Mouse (Mus musculus): ENCODE results near the gene Dupd1.

Gene Dupd1

DNA sequence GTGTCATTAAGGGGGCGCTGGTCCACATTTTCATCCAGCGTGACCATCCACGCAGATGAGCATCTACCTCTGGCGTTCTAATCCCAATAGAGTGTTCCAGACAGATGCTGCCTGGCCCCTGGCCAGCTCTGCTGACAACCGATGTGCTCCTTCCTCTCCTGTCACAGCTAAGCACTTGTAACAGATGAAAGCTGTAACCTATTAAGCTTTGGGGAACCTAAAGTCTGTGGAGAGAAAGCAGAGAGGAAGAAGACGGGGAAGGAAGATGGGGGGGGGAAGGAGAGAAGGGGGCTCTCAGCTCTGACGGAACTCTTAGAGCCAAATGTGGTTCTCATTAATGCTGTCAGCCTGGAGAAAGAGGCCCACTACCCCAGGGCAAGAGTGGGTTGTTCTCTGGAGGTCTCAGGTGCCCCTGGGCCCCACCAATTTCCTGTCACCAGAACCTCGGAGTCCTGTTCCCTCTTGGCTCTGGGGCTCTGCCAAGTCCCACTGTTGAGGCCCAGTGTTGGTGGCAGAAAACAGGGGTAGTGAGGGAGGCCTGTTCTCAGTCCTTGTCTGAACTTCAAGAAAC is 34.7 kb downstream of the Dupd1 start:
- in situ Hi-C loops (cut with MboI, MseI), result loop anchor here (10.0 kb wide), 1 partner anchor 1655 kb away; no protein-coding TSS in a partner anchor

DNA sequence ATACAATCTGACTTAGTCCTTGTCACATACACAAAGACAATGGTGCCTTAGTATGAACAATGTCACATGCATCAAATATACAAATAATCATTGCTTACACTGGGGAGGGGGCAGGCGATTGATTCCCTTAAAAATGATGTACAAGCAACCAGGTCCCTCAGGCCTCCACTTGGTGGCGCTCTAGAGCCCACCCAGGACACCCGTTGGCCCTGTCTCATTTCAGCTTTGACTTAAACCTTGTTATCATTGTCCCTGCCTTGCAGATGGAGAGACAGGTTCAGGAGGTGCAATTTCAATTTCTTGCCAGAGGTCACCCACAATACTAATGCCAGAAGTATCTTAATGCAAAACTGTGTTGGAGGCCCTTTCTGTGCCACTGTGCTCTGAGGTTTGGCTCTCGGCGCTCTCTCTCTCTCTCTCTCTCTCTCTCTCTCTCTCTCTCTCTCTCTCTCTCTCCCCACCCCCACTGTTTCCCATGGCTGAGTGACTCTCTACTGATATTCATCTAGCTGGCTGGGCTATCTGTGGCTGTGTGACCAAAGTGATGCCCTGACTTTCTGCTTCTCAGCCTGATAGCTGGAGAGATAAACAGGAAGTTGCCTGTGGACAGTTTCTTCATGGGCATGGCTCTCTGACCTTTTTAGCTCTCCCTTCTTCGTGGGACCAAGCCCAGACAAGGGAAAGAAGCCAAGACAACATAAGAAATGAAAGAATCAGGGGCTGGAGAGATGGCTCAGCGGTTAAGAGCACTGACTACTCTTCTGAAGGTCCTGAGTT is 35.7 kb downstream of the Dupd1 start:
- in situ Hi-C loops (cut with MboI, MseI), result no loop called here

DNA sequence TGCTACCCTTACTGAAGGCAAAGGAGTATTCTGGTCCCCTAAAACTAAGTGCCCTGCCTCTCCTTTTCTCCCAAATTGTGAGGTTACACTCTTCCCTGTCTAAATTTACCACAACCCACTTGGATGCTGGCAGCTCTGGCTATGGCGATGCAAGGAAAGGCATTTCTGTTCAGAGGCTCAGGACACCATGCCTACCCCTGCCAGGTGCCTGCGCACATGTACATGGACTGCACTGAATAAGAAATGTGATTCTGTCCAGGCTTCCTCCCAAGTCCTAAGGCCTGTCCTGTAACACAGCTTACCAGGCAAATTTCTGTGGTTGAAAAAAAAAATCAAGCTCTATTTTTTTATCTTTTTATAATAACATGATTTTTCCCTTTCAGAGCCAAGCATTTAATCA is 38.2 kb downstream of the Dupd1 start:
- in situ Hi-C loops (cut with MboI, MseI), result no loop called here

DNA sequence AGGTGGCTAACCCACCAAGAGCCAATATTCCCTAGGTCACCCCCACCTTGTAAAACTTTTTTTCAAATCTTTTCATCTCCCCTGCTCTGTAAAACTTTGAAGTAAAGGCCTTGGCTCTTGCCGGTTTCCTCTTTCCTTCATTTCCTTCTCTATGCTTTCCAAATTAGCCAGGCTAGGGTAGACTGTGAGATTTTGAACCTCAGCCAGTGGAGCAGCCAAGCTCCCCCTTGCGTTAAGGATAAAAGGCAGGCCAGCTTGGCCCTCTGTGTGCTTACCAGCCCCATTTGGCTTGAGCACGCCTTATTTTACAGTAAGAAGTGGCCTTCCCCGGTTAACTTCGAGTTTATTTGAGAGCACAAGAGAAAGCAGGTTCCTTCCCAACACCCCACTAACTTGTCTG is 39.9 kb downstream of the Dupd1 start:
- in situ Hi-C loops (cut with MboI, MseI), result loop anchor here (25.0 kb wide), 1 partner anchor 537 kb away; no protein-coding TSS in a partner anchor

DNA sequence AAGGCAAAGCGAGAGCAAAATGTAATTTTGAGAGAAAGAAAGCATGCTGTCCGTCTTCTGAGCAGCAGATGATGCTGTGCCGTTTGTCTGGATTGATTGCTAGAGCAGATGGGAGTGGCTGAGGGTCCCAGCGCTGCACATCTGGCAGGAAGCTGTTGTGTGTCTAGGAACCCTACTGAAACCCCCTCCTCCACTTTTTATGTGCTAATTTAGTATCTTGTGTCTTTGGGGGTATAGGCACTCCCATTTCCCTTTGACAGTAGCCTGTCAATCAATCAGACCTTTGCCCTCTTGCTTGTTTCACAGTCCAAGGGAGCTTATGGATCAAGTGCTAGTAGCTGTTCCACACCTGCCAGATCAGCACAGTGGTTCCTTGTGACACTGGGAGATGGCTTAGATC is 41.3 kb downstream of the Dupd1 start:
- in situ Hi-C loops (cut with MboI, MseI), result loop anchor here (25.0 kb wide), 1 partner anchor 536 kb away; no protein-coding TSS in a partner anchor

DNA sequence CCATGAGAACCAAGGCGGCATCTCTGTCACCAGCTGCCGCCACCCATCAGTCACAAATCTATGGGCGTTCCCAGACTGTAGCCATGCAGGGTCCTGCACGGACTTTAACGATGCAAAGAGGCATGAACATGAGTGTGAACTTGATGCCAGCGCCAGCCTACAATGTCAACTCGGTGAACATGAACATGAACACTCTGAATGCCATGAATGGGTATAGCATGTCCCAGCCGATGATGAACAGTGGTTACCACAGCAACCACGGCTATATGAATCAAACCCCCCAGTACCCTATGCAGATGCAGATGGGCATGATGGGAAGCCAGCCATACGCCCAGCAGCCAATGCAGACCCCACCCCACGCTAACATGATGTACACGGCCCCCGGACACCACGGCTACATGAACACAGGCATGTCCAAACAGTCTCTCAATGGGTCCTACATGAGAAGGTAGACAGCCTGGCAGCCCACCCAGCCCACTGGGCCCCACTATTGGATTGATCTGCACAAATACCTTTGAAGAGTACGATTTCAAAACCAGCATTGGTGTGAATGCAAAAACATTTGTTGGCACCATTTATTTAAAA is 43.9 kb downstream of the Dupd1 start:
- in situ Hi-C loops (cut with MboI, MseI), result loop anchor here (25.0 kb wide), 1 partner anchor 533 kb away; no protein-coding TSS in a partner anchor

DNA sequence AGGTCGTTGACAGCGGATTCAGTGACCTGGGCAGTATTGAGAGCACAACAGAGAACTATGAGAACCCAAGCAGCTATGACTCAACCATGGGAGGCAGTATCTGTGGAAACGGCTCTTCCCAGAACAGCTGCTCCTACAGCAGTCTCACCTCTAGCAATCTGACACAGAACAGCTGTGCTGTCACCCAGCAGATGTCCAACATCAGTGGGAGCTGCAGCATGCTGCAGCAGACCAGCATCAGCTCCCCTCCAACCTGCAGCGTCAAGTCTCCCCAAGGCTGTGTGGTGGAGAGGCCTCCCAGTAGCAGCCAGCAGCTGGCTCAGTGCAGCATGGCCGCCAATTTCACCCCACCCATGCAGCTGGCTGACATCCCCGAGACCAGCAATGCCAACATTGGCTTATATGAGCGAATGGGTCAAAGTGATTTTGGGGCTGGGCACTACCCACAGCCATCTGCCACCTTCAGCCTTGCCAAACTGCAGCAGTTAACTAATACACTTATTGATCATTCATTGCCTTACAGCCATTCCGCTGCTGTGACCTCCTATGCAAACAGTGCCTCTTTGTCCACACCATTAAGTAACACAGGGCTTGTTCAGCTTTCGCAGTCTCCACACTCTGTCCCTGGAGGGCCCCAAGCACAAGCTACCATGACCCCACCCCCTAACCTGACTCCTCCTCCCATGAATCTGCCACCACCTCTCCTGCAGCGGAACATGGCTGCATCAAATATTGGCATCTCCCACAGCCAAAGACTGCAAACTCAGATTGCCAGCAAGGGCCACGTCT is 44.5 kb downstream of the Dupd1 start:
- in situ Hi-C loops (cut with MboI, MseI), result loop anchor here (25.0 kb wide), 1 partner anchor 533 kb away; no protein-coding TSS in a partner anchor

DNA sequence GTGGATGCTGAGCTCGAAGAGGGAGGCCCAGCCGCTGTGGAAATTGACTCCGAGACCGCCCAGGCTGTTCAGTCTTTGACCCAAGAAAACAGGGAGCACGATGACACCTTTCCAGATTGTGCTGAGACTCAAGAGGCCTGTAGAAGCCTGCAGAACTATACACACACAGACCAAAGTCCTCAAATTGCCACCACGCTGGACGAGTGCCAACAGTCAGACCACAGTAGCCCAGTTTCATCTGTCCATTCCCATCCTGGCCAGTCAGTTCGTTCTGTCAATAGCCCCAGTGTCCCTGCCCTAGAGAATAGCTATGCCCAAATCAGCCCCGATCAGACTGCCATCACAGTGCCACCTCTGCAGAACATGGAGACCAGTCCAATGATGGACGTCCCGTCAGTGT is 45.2 kb downstream of the Dupd1 start:
- in situ Hi-C loops (cut with MboI, MseI), result loop anchor here (25.0 kb wide), 1 partner anchor 532 kb away; no protein-coding TSS in a partner anchor

DNA sequence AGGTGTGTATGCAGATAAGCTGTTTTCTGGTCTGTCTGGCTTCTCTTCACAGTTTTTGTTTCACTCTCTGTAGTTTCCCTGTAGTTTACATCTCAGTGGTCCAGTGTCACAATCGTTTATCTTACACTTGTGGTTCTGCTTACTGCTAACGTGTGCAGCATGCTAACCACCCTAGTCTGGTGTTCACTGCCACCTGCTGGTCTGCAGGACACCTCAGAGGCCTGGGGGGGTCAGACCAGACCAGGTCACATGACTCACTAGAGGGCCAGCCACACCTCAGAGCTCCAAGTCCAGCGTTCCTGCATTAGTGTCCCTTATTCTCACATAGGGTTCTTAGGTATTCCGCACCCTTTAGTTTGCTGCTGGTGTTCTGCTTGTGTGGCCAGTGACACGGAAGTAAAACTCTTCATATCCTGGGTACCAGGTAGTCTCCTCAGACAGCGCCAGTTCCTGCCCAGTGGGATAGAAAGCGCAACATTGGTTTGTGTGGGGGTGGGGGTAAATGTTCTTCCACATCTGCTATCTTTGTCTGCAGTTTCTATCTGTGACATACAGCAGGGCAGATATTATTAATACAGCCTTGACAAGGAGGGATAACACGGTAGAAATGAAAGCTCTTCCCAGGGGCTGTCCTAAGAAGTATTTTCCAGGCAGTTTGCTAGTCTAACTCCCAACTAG is 51.8 kb downstream of the Dupd1 start:
- in situ Hi-C loops (cut with MboI, MseI), result loop anchor here (25.0 kb wide), 1 partner anchor 525 kb away; no protein-coding TSS in a partner anchor

DNA sequence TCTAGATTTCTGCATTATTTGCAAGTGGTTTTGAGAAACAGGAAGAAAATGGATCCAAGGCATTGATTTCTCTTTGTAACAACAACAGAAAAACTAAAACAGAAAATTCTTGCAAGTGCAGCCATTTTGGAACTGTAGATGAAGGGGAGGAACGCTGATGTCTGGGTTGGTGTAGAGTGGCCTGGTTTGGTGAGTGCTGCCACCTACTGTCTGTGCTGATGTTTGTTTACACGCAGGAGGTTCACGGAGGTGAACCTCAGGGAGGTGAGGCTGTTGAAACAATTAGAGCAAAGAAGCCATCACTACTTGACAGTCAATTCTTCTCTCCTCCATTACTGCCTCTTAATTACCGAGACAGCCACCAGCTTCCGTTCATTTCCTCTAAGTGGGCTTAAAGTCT is 54.7 kb downstream of the Dupd1 start:
- in situ Hi-C loops (cut with MboI, MseI), result loop anchor here (25.0 kb wide), 1 partner anchor 522 kb away; no protein-coding TSS in a partner anchor

DNA sequence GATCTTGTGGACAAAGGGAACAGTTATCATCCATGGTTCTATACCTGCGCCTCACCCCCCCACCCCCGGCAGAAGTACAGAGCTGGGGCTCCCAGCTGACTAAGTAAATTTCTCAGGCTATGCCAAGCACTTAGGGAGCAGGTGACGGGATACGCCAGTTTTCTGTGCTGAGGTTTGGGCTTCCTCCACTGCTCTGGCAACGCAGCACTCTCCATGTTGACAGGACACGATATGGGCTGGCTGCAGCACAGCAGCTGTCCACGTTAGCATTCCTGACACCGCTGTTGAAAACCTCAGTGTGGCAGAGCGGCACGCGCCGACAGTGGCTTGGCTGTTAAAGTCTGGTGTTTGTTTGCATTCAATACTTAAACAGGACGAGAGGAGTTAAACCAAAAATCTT is 55.2 kb downstream of the Dupd1 start:
- in situ Hi-C loops (cut with MboI, MseI), result loop anchor here (25.0 kb wide), 1 partner anchor 522 kb away; no protein-coding TSS in a partner anchor

DNA sequence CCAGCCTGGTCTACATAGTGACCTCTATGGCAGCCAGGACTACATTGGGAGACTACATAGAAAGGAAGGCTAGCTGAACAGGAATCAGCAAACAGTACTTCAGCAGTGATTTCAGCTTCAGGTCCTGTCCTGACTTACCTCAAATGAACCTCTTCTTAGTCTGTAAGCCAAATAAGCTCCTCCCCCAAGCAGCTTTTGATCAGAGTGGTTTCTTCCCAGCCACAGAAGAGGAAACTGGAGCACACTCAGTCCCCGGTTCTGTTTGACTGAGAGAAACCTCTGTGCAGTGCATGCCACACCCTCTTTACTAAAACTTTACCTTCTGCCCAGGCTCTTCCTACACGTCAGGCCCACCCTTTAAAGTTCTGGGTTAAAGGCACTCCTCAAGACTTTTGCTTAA is 60.6 kb downstream of the Dupd1 start:
- in situ Hi-C loops (cut with MboI, MseI), result loop anchor here (25.0 kb wide), 1 partner anchor 517 kb away; no protein-coding TSS in a partner anchor

DNA sequence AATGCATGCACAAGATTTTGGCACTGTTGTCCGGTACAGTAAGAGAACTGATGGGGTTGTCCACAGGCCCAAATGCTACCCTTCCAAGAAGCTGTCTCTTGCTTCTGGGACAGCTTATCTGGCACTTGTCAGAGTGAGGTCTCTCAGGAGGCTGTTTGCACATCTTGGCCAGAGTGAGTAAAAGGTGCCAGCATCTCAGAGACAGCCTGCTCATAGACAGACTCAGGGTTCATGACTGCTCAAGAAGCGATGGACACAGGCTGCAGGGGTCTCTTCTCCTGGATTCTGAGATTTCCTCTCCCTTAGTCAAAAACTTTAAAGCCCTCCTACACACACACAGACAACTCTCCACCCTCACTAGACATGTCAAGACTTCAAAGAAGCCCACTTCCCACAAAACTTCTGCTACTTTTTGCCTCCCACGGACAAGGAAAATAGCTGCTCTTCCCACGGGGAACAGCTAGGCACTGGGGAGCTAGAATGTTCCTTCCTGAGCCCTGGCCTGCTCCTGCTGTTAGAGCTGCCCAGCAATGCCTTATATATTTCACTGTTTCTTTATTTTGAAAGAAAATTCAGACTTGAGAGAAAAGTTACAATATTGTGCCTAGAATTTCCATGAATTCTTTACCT is 73.5 kb downstream of the Dupd1 start:
- in situ Hi-C loops (cut with MboI, MseI), result no loop called here

DNA sequence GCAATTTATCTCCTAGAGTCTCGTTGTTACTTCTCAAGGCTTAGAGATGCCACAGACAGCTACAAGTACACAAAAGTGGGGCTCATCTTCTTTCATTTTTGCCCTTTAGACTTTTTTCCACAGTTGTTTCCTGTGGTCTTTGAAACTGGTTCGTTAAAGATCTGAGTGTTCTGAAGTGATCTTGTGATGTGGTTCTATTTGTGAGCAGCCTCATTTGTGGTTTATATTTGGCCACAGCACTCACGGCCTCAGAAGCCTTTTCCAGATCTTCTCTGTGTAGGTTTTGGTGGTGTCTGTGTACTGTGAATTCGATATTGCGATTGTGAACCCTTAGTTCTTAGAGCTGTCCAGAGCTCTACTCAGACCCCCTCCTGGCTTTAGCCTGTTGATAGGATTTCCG is 77.8 kb downstream of the Dupd1 start:
- in situ Hi-C loops (cut with MboI, MseI), result no loop called here

DNA sequence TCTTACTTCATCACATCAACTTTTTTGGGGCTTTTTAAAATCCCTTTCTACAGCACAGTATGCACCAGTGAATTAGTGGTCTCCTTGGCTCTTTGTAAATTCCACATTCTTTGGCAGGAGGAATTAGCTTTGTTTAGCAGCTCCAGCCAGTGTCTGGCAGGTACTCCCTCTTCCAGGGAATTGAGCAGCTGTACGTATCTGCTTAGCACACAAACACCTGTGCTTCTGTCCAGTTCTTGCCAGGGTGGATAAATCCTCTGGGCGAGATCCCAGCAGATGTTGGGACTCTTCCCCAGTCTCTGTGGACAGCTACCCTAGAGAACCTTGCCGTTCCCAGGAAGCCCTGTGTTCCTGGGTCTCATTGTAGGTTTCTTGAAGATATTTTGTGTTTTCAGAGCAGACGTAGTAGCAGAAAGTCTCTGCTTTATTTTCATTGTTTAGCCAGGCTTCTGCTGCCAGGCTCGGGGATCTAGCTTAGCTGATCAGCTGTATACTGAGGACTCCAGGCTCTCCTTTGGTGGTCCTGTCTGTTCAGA is 82.6 kb downstream of the Dupd1 start:
- in situ Hi-C loops (cut with MboI, MseI), result no loop called here

All from T-helper 1 cell (primary cell).